Mouse (Mus musculus): ENCODE data around the gene Zcchc18. TPM values are rescaled to one million over a fixed set of nuclear protein-coding genes. Genes with fewer than 3 reads are reported as not detected.
"Not testable (repeated sequence)": the region's sequence is repeated elsewhere in the genome, so short reads cannot be mapped to it uniquely, and the experiment has no call there.

The Zcchc18 gene
- 10 to 100 TPM in 1 of 2 experiments, 1 to 10 TPM in 1; 8.9 to 10.0 TPM for total RNA-seq (2021)
- long read RNA-seq, experiment 1, full-length matches to known transcripts = 23 of 30 reads
- long read RNA-seq, experiment 1, partial matches to known transcripts = 6 of 30 reads
- long read RNA-seq, experiment 1, other reads (novel, unspliced or antisense) = 1 of 30 reads
- long read RNA-seq, experiment 2, full-length matches to known transcripts = 7 of 12 reads
- long read RNA-seq, experiment 2, partial matches to known transcripts = 0 of 12 reads
- long read RNA-seq, experiment 2, other reads (novel, unspliced or antisense) = 5 of 12 reads

GRCm38 (mm10) chrX:136992978-136993547, at the start of gene Zcchc18:
Gene Zcchc18, plus strand, starts transcription at chrX:136993155.
- DNase-seq = peak; percentile 52 to 61

- peak; percentile 42 to 64 for DNase-seq
Measured at GRCm38 (mm10) chrX:136957583-136958279, 35.2 kb upstream of the Zcchc18 start.

- not testable (repeated sequence) for DNase-seq
Measured at GRCm38 (mm10) chrX:136958300-136958699, 34.7 kb upstream of the Zcchc18 start.

- DNase-seq = peak; percentile 10 to 11
Measured at GRCm38 (mm10) chrX:136959688-136960087, 33.3 kb upstream of the Zcchc18 start.

- DNase-seq = not testable (repeated sequence)
Measured at GRCm38 (mm10) chrX:136975397-136975796, 17.6 kb upstream of the Zcchc18 start, which contains the start of gene Tmsb15b2. Gene Tmsb15b2, minus strand, starts transcription at chrX:136975497.

- peak; percentile 46 to 68 for DNase-seq
Measured at GRCm38 (mm10) chrX:136976424-136977084, 16.4 kb upstream of the Zcchc18 start, which contains the start of the genes Tmsb15l and Tmsb15b1. Gene Tmsb15l, minus strand, starts transcription at chrX:136976869. Gene Tmsb15b1, minus strand, starts transcription at chrX:136976874.

GRCm38 (mm10) chrX:136978616-136979015, 14.3 kb upstream of the Zcchc18 start:
- DNase-seq = peak in 1 of 2 experiments; percentile 4

- no peak for DNase-seq
Measured at GRCm38 (mm10) chrX:136986039-136986438, 6.9 kb upstream of the Zcchc18 start.

GRCm38 (mm10) chrX:136991274-136991673, 1.7 kb upstream of the Zcchc18 start:
- no peak for DNase-seq

GRCm38 (mm10) chrX:136992191-136992965, 577 bp upstream of the Zcchc18 start:
- no peak for DNase-seq

GRCm38 (mm10) chrX:136993641-136994040, 686 bp downstream of the Zcchc18 start:
- DNase-seq = no peak

- DNase-seq = no peak
Measured at GRCm38 (mm10) chrX:136996256-136996655, 3.3 kb downstream of the Zcchc18 start.

- peak; percentile 47 to 55 for DNase-seq
Measured at GRCm38 (mm10) chrX:137015099-137015709, 22.2 kb downstream of the Zcchc18 start.

- DNase-seq = no peak
Measured at GRCm38 (mm10) chrX:137017668-137018067, 24.7 kb downstream of the Zcchc18 start.

GRCm38 (mm10) chrX:137019310-137019709, 26.4 kb downstream of the Zcchc18 start:
- peak; percentile 61 to 73 for DNase-seq

- no peak for DNase-seq
Measured at GRCm38 (mm10) chrX:137030916-137031315, 38.0 kb downstream of the Zcchc18 start.

- DNase-seq = no peak
Measured at GRCm38 (mm10) chrX:137031726-137032125, 38.8 kb downstream of the Zcchc18 start.

GRCm38 (mm10) chrX:137034322-137034721, 41.4 kb downstream of the Zcchc18 start:
- no peak for DNase-seq

- DNase-seq = no peak
Measured at GRCm38 (mm10) chrX:137037470-137037999, 44.6 kb downstream of the Zcchc18 start.

- peak; percentile 79 to 85 for DNase-seq
Measured at GRCm38 (mm10) chrX:137038000-137038483, 45.1 kb downstream of the Zcchc18 start, which contains the start of gene Slc25a53. Gene Slc25a53, minus strand, starts transcription at chrX:137038302.

Measured in adrenal gland, postnatal 36 days (tissue).